Mouse (Mus musculus): ENCODE measurements around the gene Myh7b.

Myh7b gene

DNA sequence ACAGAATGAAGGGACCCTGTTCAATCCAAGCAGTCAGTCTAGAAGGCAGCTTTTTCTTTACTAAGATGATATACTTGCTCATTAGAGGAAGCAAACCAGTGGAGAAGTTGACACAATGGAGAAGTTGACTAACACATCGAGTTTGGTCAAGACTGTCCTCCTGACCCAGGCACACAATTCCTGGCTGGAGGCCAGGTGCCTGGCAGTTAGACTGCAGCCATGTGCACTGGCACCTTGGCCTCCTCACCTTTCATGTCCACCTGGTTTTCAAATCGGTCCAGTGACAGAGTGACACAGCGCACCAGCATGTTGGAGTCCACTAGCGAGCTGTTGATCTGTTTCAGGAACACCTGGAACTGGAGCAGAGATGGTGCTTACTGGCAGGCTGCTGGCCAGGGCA is 26.4 kb downstream of the Myh7b start:
- no peak for DNase-seq

GRCm38 (mm10) chr2:155640656-155641055 is 29.6 kb downstream of the Myh7b start:
- DNase-seq = peak; percentile 88

DNA sequence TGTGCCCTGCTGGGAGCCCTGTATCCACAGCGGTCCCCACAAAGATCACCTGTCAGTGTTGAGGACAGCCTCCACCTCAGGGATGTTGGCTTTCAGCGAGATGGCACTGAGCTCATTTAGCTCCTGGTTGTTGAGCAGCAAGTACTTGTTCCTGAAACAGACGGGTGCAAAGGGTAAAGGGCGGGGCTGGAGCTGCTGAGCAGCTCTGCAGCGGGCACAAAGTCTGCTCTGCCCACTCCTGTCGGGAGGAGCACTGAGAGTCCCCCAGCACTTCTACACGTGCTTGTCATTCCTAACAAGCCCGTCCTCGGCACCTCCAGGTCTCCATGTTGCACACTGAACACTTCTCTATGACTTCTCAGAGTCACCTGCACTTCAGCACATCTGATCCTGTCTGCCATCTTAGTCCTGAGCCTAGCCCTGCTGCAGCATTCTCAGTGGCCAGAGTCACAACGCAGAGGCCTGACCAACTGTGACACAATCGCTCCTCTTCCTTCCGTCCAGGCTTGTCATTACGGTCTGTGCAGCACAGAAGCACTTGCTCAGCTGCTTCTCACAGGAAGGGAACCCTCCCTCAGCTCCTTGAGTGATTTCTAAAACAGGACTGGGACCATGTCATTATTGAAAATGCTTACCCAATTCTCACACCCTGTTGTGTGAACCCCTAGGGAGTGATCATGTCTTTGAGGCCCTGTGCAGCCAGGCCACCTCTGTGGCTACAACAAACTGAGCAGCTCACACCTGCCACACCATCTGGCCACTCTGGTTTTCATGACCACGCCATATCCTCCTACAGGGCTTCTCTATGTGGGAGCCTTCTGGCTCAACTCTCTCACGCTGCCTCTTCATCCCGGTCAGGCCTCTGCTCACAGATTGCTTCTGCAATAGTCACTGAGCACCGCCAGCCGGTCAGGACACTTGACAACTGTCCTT is 30.8 kb downstream of the Myh7b start:
- peak; percentile 62 for DNase-seq

- DNase-seq = no peak
Measured at GRCm38 (mm10) chr2:155645746-155646145, 34.7 kb downstream of the Myh7b start.

- no peak for DNase-seq
Measured at GRCm38 (mm10) chr2:155652618-155653017, 41.6 kb downstream of the Myh7b start.

- DNase-seq = no peak
Measured at GRCm38 (mm10) chr2:155655759-155656372, 44.9 kb downstream of the Myh7b start.

DNA sequence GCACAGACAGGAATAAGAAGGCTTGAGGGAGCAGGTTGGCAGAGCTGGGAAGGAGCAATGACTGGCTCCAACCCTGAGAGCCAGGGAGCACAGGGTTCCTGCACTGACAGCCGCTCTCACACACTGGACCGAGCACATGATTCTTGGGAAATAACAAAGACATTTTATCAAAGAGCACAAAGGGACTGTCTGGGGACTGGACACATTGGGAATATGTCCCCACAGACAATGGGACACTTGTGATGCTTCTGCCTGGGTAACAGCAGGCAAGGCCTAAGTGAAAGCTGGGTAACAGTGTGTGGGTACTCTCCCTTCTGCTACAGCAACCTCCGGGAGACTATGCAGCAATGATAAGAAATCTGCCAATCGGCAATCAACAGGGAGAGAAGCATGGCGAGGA is 51.4 kb downstream of the Myh7b start:
- no peak for DNase-seq

GRCm38 (mm10) chr2:155663097-155663496 is 52.1 kb downstream of the Myh7b start:
- no peak for DNase-seq

DNA sequence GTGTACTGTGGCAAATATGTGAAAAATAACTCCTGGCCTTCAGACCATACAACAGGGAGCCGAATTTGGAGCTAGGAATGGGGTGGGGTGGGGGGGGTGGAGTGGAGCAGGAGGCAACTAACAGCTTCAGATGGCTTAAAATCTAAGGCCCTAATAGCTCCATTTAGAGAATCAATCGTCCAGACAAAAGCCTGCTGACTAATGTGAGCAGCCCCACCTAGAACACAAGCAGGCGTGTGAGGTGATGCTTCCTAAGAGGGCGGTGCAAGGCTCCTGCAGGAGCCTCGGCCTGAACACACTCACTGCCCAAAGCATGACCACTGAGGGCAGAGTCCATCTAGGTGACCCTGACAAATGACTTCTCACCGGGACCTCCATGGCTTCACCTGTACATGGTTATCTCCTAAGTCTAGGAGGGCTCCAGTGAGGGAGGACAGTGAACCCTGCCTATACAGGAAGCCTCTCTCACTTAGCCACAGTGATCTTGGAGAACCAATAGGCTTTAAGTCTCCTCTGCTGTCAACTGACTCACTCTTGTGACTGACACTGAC is 53.0 kb downstream of the Myh7b start:
- no peak for DNase-seq

DNA sequence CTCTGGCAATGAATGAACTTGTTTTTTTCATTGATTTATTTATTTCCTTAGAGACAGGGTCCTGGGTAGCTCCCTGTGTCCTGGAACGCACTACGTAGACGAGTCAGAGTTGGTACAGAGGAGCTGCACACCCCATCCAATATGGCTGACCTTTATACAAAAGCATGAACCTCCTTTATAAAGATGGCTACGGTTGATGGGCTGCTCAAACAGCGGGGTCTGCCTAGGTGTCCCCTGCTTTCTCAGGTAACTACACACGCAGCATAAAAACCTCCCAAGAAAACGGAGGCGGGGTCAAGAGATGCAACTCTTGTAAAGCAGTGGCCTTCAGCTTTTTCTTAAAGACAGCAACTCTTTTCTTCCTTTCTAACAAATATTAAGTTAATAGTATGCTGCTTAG is 56.9 kb downstream of the Myh7b start:
- no peak for DNase-seq

- DNase-seq = no peak
Measured at GRCm38 (mm10) chr2:155668461-155668860, 57.4 kb downstream of the Myh7b start.

DNA sequence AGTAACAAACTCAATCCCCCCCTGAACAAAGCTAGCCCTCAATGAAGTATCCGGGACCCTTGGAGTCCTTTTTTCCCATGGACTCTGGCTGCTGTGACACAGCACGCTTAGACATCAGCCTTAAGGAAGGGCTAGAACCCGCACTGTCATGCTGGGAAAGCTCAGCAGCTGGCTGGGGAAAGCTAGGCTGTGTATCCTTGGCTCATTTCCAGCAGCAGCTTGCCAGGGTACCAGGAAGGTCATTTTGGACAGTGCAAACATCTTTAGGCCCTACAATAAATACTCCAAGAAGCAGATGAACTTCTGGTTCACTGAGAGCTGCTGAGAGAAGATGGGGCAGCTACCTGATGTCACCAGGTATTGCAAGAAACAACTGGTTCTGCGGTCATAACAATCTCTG is 60.2 kb downstream of the Myh7b start:
- DNase-seq = no peak

GRCm38 (mm10) chr2:155673546-155673945 is 62.5 kb downstream of the Myh7b start:
- no peak for DNase-seq

DNA sequence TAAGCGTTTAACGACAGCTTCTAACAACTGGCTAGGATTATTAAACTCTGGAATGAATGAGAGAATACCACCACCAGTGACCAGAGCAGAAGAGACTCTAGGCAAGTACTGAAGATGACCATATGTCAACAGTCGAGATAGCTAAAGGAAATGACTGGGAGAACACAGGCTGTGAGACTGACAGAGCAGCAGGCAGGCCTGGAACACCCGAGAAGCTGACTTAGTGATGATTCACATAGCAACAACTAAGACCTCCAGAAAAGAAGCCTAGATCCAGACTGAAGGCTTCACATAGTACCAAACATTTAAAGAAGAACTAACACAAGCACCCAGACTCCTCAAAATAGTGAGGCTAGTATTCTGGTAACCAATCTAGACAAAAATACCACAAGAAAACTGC is 64.1 kb downstream of the Myh7b start:
- no peak for DNase-seq

- DNase-seq = no peak
Measured at GRCm38 (mm10) chr2:155679586-155680110, 68.6 kb downstream of the Myh7b start.

- DNase-seq = no peak
Measured at GRCm38 (mm10) chr2:155680591-155680990, 69.6 kb downstream of the Myh7b start.

GRCm38 (mm10) chr2:155681194-155681593 is 70.2 kb downstream of the Myh7b start:
- DNase-seq = no peak

- no peak for DNase-seq
Measured at GRCm38 (mm10) chr2:155681874-155682273, 70.9 kb downstream of the Myh7b start.

DNA sequence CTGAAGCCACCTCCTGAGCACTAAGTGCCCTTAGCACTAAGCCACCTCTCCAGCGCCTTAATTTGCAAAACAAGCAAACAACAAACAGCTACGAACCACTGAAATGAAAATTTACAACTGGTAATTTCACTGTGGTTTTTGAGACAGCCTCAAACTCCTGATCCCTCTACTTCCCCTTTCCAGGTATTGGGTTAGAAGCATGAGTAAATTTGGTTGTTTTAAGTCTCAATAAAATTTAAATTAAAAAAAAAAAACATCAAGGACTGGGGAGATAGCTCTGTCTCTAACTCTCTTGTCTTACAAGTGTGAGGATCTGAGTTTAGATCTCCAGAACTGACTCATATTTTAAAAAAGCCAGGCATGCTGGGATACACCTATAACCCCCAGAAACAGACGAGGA is 72.1 kb downstream of the Myh7b start:
- DNase-seq = no peak

GRCm38 (mm10) chr2:155683821-155684220 is 72.8 kb downstream of the Myh7b start:
- DNase-seq = no peak
